11 mouse cellular contexts compared by ENCODE assay signal in the genomic region with DNA sequence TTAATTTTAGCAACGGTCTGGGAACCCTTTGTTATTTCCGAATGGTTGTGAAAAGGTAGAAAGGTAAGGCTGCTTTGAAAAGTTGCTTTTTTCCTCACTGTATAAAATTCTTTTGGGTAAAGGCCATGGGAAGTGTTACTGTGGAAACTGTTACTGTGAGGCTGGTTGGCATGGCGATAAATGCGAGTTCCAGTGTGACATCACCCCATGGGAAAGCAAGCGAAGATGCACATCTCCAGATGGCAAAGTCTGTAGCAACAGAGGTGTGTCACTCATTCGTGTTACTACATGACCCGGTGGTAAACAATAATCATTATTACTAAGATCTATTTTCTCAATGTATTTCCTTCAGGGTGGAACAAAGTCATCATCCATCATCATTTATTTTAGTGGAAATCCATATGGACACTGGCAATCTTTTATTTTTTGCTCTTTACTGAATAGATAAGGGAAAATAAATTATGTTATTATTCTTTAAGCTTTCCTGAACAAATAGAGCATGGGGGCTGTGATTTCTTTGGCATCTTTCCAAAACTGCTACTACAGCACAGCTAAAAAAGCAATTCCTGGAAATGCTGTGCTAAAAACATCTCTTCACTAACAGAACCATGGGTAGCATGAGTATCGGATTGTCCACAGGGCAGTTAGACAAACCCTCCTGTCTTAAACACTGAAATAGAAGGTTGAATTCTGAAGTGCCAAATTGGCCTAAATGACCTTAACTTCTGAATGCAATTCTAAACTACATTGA.
DNase-seq lines count a peak whose midpoint lies in the region; ATAC-seq lines count a peak whose summit lies in the region.
"Had no signal": no experiment of that assay in that cellular context is flagged by ENCODE, and none has a peak within 500 bp of the region (broad histone marks: within the 10 kb centered on the region; RNA-seq: fewer than 3 reads in every experiment).

No protein-coding gene starts in this region.

- H3K27ac ChIP-seq in forebrain, embryonic 13.5 days = no peak overlapping the region
- no peak overlapping the region for H3K27ac ChIP-seq in forebrain, embryonic 10.5 days
- no peak overlapping the region for H3K27ac ChIP-seq in forebrain, embryonic 14.5 days (ENCODE audit: low read depth, low read length)
- H3K27ac ChIP-seq in neural tube, embryonic 13.5 days (replicated peaks) = no peak overlapping the region

- H3K36me3 ChIP-seq in forebrain, embryonic 13.5 days (ENCODE audit: poor library complexity, severe bottlenecking) = no peaks in the 10 kb centered on the region
- no peaks in the 10 kb centered on the region for H3K36me3 ChIP-seq in forebrain, embryonic 10.5 days (replicated peaks)
- no peaks in the 10 kb centered on the region for H3K36me3 ChIP-seq in forebrain, embryonic 14.5 days (ENCODE audit: control insufficient read depth, insufficient read depth, low read length)
- no peaks in the 10 kb centered on the region for H3K36me3 ChIP-seq in neural tube, embryonic 13.5 days

- H3K9me3 ChIP-seq in forebrain, embryonic 13.5 days (replicated peaks) = no peaks in the 10 kb centered on the region
- no peaks in the 10 kb centered on the region for H3K9me3 ChIP-seq in forebrain, embryonic 10.5 days
- no peaks in the 10 kb centered on the region for H3K9me3 ChIP-seq in forebrain, embryonic 14.5 days (replicated peaks; ENCODE audit: control insufficient read depth, low read length)
- no peaks in the 10 kb centered on the region for H3K9me3 ChIP-seq in neural tube, embryonic 13.5 days

- no peaks in the 10 kb centered on the region for H3K27me3 ChIP-seq in forebrain, embryonic 13.5 days
- no peaks in the 10 kb centered on the region for H3K27me3 ChIP-seq in forebrain, embryonic 10.5 days (ENCODE audit: poor library complexity, severe bottlenecking)
- no peaks in the 10 kb centered on the region for H3K27me3 ChIP-seq in forebrain, embryonic 14.5 days (replicated peaks; ENCODE audit: control insufficient read depth, insufficient read depth, low read length)
- H3K27me3 ChIP-seq in neural tube, embryonic 13.5 days = no peaks in the 10 kb centered on the region

- peaks cover 8% of the 10 kb centered on the region for H3K4me1 ChIP-seq in forebrain, embryonic 13.5 days
- no peaks in the 10 kb centered on the region for H3K4me1 ChIP-seq in forebrain, embryonic 10.5 days
- 0 out of 2 replicates have a peak, but pooled peaks cover 6% of the 10 kb centered on the region for H3K4me1 ChIP-seq in forebrain, embryonic 14.5 days (ENCODE audit: control insufficient read depth, insufficient read depth, low read length)
- peaks cover 8% of the 10 kb centered on the region for H3K4me1 ChIP-seq in neural tube, embryonic 13.5 days (replicated peaks)

- no peak overlapping the region for H3K4me2 ChIP-seq in forebrain, embryonic 13.5 days
- H3K4me2 ChIP-seq in forebrain, embryonic 14.5 days (ENCODE audit: low read length) = no peak overlapping the region
- H3K4me2 ChIP-seq in neural tube, embryonic 13.5 days = no peak overlapping the region
- H3K4me2 ChIP-seq: heart, embryonic 11.5 days had no signal

- H3K9ac ChIP-seq in forebrain, embryonic 13.5 days = no peak overlapping the region
- H3K9ac ChIP-seq in forebrain, embryonic 14.5 days (ENCODE audit: low read length) = no peak overlapping the region
- no peak overlapping the region for H3K9ac ChIP-seq in neural tube, embryonic 13.5 days

- no peak overlapping the region for H3K4me3 ChIP-seq in forebrain, embryonic 13.5 days
- H3K4me3 ChIP-seq in forebrain, embryonic 10.5 days = no peak overlapping the region
- H3K4me3 ChIP-seq in forebrain, embryonic 14.5 days (ENCODE audit: low read depth, low read length) = no peak overlapping the region
- H3K4me3 ChIP-seq in neural tube, embryonic 13.5 days = no peak overlapping the region
- H3K4me3 ChIP-seq: erythroblast, embryonic 14.5 days had no signal

- intact Hi-C loops in gastrocnemius, postnatal 14 days (cut with DNase I; ENCODE audit: low total_unique reads) = no loop called here

- DNase-seq in forebrain, embryonic 10.5 days (ENCODE audit: extremely low spot score, low spot score) = no peak
- DNase-seq in forebrain, embryonic 14.5 days (ENCODE audit: low spot score) = peak; percentile 60
- peak; percentile 30 to 67 for DNase-seq in layer of hippocampus, postnatal 14 days (ENCODE audit: low spot score in 2 of 2)
- no peak for DNase-seq in gastrocnemius, postnatal 14 days
- no peak for DNase-seq in adrenal gland, adult 18-20 months (ENCODE audit: low spot score in 2 of 2)
- DNase-seq: kidney, adult 8-10 months had no signal

- 61% methylated on average over 8 of the region's 8 CpGs for WGBS in forebrain, embryonic 13.5 days
- WGBS in forebrain, embryonic 10.5 days = 87% methylated on average over 8 of the region's 8 CpGs
- WGBS in forebrain, embryonic 14.5 days = 57% methylated on average over 8 of the region's 8 CpGs
- whole genome bisulfite sequencing in neural tube, embryonic 13.5 days = 51% methylated on average over 8 of the region's 8 CpGs

- peak; percentile 85; the same call in 1 of the 2 replicates for ATAC-seq in forebrain, embryonic 13.5 days
- peak; percentile 85 for ATAC-seq in forebrain, embryonic 14.5 days
- peak; percentile 80 for ATAC-seq in neural tube, embryonic 13.5 days (ENCODE audit: low read depth)
- no peak for ATAC-seq in megakaryocyte progenitor cell, adult 5-6 weeks (replicated peaks; ENCODE audit: poor library complexity)

Comparison
In these comparisons a context has a peak if more than half of its experiments do, and no peak if none do; other contexts are left out.
1. DNase-seq: peak in forebrain, embryonic 14.5 days (single experiment) and layer of hippocampus, postnatal 14 days (2 of 2); none in forebrain, embryonic 10.5 days (single experiment), gastrocnemius, postnatal 14 days (single experiment) and adrenal gland, adult 18-20 months (0 of 2).